Mouse (Mus musculus) MEL (cell line): ENCODE data around the gene Tubgcp6. TPM values are rescaled to one million over a fixed set of nuclear protein-coding genes. Genes with fewer than 3 reads are reported as not detected.

Source experiments
- DNase-seq: peaks from one replicate; pipeline ENCODE4 v3.0.0; 2011; ENCODE audit warnings: low read depth, low spot score
- H3K27ac ChIP-seq: 2 replicates; pipeline ENCODE4 v1.5.1; 2012; ENCODE audit warnings: low read depth, mild to moderate bottlenecking, control low read depth, low read length, moderate library complexity; ENCODE audit not compliant: control insufficient read depth
- H3K27me3 ChIP-seq, 2 experiments: fragments of 150-350 bp in 1 of 2; sonication (generic) in 1 of 2; 2 replicates each; pipeline ENCODE4 v1.6.1; 2012; ENCODE audit warnings: low read length in 2 of 2, mild to moderate bottlenecking in 2 of 2, improper control_type of control experiment in 1 of 2, moderate library complexity in 1 of 2; ENCODE audit not compliant: insufficient read depth in 2 of 2, control insufficient read depth in 1 of 2
- H3K36me3 ChIP-seq, 2 experiments: 2 replicates each; pipeline ENCODE4 v1.6.1; 2012 to 2014; ENCODE audit warnings: low read length in 2 of 2, improper control_type of control experiment in 1 of 2, inconsistent platforms in 1 of 2, mild to moderate bottlenecking in 1 of 2; ENCODE audit not compliant: insufficient read depth in 2 of 2, control insufficient read depth in 1 of 2
- H3K4me1 ChIP-seq, 2 experiments: fragments of 150-350 bp in 1 of 2; sonication (generic) in 1 of 2; 2 replicates each; pipeline ENCODE4 v1.6.1; 2012; ENCODE audit warnings: low read length in 2 of 2, improper control_type of control experiment in 1 of 2, mild to moderate bottlenecking in 1 of 2; ENCODE audit not compliant: insufficient read depth in 2 of 2, control insufficient read depth in 1 of 2
- H3K4me3 ChIP-seq, 2 experiments: fragments of 150-350 bp in 1 of 2; sonication (generic) in 1 of 2; 2 replicates each; pipeline ENCODE4 v1.5.1; 2012; ENCODE audit warnings: low read depth in 2 of 2, low read length in 2 of 2, mild to moderate bottlenecking in 2 of 2, moderate library complexity in 2 of 2, control low read depth in 1 of 2, improper control_type of control experiment in 1 of 2; ENCODE audit not compliant: control insufficient read depth in 1 of 2, insufficient read depth in 1 of 2
- H3K79me2 ChIP-seq: 2 replicates; pipeline ENCODE4 v1.6.1; 2012; ENCODE audit warnings: mild to moderate bottlenecking, low read length, moderate library complexity; ENCODE audit not compliant: control insufficient read depth, poor library complexity, insufficient read depth
- H3K9ac ChIP-seq: 2 replicates; pipeline ENCODE4 v1.6.1; 2012; ENCODE audit warnings: low read depth, mild to moderate bottlenecking, control low read depth, low read length, moderate library complexity; ENCODE audit not compliant: control insufficient read depth, poor library complexity, severe bottlenecking
- H3K9me3 ChIP-seq: fragments of 150-350 bp; sonication (generic); replicated peaks from 2 replicates; pipeline ENCODE4 v1.6.1; 2012; ENCODE audit warnings: mild to moderate bottlenecking, low read length, improper control_type of control experiment, moderate library complexity; ENCODE audit not compliant: insufficient read depth
- CHD2 ChIP-seq: IDR thresholded peaks from 2 replicates; pipeline ENCODE4 v1.6.1; 2011; ENCODE audit warnings: low read length, improper control_type of control experiment
- E2F4 ChIP-seq: IDR thresholded peaks from 2 replicates; pipeline ENCODE4 v1.6.1; 2011; ENCODE audit warnings: low read depth, low read length, improper control_type of control experiment, borderline replicate concordance
- ELF1 ChIP-seq: IDR thresholded peaks from 2 replicates; pipeline ENCODE4 v1.6.1; 2014; ENCODE audit warnings: low read depth, mild to moderate bottlenecking, inconsistent platforms, low read length, improper control_type of control experiment, moderate library complexity
- ETS1 ChIP-seq: IDR thresholded peaks from 2 replicates; pipeline ENCODE4 v1.6.1; 2012; ENCODE audit warnings: low read depth, mild to moderate bottlenecking, inconsistent platforms, low read length, improper control_type of control experiment, moderate library complexity
- GABPA ChIP-seq: IDR thresholded peaks from 2 replicates; pipeline ENCODE4 v1.6.1; 2012; ENCODE audit warnings: low read depth, mild to moderate bottlenecking, inconsistent platforms, low read length, improper control_type of control experiment, moderate library complexity
- GATA1 ChIP-seq: IDR thresholded peaks from 2 replicates; pipeline ENCODE4 v1.6.1; 2011; ENCODE audit warnings: low read depth, low read length, improper control_type of control experiment
- HCFC1 ChIP-seq: IDR thresholded peaks from 2 replicates; pipeline ENCODE4 v1.6.1; 2012; ENCODE audit warnings: low read depth, mild to moderate bottlenecking, inconsistent platforms, low read length, improper control_type of control experiment, moderate library complexity
- JUND ChIP-seq: IDR thresholded peaks from 2 replicates; pipeline ENCODE4 v1.6.1; 2011; ENCODE audit warnings: low read depth, mild to moderate bottlenecking, improper control_type of control experiment, low read length
- MAFK ChIP-seq: IDR thresholded peaks from 2 replicates; pipeline ENCODE4 v1.6.1; 2011; ENCODE audit warnings: low read depth, mild to moderate bottlenecking, low read length, improper control_type of control experiment, borderline replicate concordance
- MAZ ChIP-seq: IDR thresholded peaks from 2 replicates; pipeline ENCODE4 v1.6.1; 2012; ENCODE audit warnings: low read depth, mild to moderate bottlenecking, inconsistent platforms, low read length, improper control_type of control experiment
- MEF2A ChIP-seq: IDR thresholded peaks from 2 replicates; pipeline ENCODE4 v1.6.1; 2014; ENCODE audit warnings: low read depth, mild to moderate bottlenecking, inconsistent platforms, low read length, improper control_type of control experiment; ENCODE audit not compliant: poor library complexity, insufficient replicate concordance, severe bottlenecking; ENCODE audit errors: extremely low read depth
- POLR2A ChIP-seq, 2 experiments: IDR thresholded peaks; 2 replicates each; pipeline ENCODE4 v1.6.1; 2011 to 2012; ENCODE audit warnings: low read length in 2 of 2, mild to moderate bottlenecking in 2 of 2, control low read depth in 1 of 2, improper control_type of control experiment in 1 of 2, low read depth in 1 of 2, moderate library complexity in 1 of 2; ENCODE audit not compliant: control insufficient read depth in 1 of 2, insufficient read depth in 1 of 2, poor library complexity in 1 of 2
- POLR2AphosphoS2 ChIP-seq: IDR thresholded peaks from 2 replicates; pipeline ENCODE4 v1.6.1; 2011; ENCODE audit warnings: low read length, improper control_type of control experiment
- RAD21 ChIP-seq: IDR thresholded peaks from 2 replicates; pipeline ENCODE4 v1.6.1; 2011; ENCODE audit warnings: mild to moderate bottlenecking, low read depth, low read length, improper control_type of control experiment
- TBP ChIP-seq: IDR thresholded peaks from 2 replicates; pipeline ENCODE4 v1.8.0; 2011; ENCODE audit warnings: low read depth, low read length, improper control_type of control experiment
- TCF12 ChIP-seq: IDR thresholded peaks from 2 replicates; pipeline ENCODE4 v1.6.1; 2014; ENCODE audit warnings: low read depth, mild to moderate bottlenecking, inconsistent platforms, low read length, improper control_type of control experiment, moderate library complexity
- USF2 ChIP-seq, 2 experiments: IDR thresholded peaks; 2 replicates each; pipeline ENCODE4 v1.6.1; 2011 to 2012; ENCODE audit warnings: improper control_type of control experiment in 2 of 2, low read length in 2 of 2, borderline replicate concordance in 1 of 2, inconsistent platforms in 1 of 2, low read depth in 1 of 2, mild to moderate bottlenecking in 1 of 2; ENCODE audit not compliant: insufficient read depth in 1 of 2
- ZKSCAN1 ChIP-seq: IDR thresholded peaks from 2 replicates; pipeline ENCODE4 v1.6.1; 2012; ENCODE audit warnings: low read depth, mild to moderate bottlenecking, inconsistent platforms, low read length, improper control_type of control experiment, moderate library complexity
- ZMIZ1 ChIP-seq: IDR thresholded peaks from 2 replicates; pipeline ENCODE4 v1.6.1; 2012; ENCODE audit warnings: low read depth, mild to moderate bottlenecking, inconsistent platforms, low read length, improper control_type of control experiment, moderate library complexity
- polyA plus RNA-seq, 2 experiments: library from polyadenylated mRNA; stranded (reverse) in 1 of 2; unstranded in 1 of 2; fragments of >175 nt in 1 of 2; fragments of >200 nt in 1 of 2; gene quantifications; 2 replicates each; pipeline versions ENCODE4 v1.2.1 to v1.2.4; 2012; ENCODE audit warnings: low replicate concordance in 2 of 2, low read depth in 1 of 2; ENCODE audit not compliant: insufficient read length in 2 of 2, insufficient read depth in 1 of 2, missing spikeins in 1 of 2
- total RNA-seq: library from RNA; depleted of rRNA; stranded (reverse); fragments of 300-350 nt; gene quantifications from 2 replicates; pipeline ENCODE4 v1.2.3, GENCODE M21; 2012

Gene Tubgcp6
- total and polyA plus RNA-seq, 3 experiments: 17.5 to 25.3 TPM; not detected in 1

DNA sequence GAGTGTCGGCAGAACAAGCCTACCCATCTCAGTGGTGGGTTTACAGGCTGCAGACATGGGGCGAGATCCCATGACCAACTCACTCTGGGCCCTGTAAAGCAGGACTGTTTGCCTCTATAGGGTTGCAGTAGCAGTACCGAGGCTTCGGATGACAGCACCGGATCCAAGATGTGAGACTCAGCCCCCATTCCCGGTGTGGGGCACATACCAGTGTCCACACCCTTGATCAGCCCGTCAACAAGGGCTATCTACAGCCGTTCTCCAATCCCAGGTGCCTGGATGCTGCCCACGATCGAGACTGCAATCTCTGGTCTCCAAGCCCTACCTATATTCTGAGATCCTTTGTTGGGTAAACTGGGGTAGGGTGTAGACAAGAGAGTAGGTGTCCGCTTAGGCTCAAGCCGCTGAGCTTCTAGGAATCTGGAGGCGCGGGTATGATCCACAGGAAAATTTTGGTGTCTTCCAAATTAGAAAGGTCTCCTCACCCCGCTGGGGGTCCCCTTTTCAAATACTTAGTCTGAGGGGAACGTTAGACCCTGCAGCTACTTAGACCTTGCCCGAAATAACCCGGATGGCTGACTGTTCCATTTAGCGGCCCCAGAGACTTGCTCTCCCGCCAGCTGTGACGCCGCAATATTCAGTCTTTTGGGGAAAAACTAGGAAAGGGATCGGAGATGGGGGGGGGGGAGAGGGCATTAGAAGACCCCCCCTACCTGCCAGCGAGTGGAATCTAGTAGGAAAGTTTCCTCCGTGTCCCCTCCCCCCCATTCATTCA is 25.8 kb upstream of the Tubgcp6 start:
- no peak for DNase-seq
- Histone ChIP-seq H3K79me2 (no peaks in the 10 kb centered on the region), H3K9me3 (no peaks in the 10 kb centered on the region), H3K9ac (no peak overlapping the region), H3K27ac (no peak overlapping the region)
- TF ChIP-seq POLR2A (IDR thresholded peaks at IDR 0.05; ENCODE audit: control insufficient read depth in 1 of 2, insufficient read depth in 1 of 2, low read depth in 1 of 2, low read length in 2 of 2, poor library complexity in 1 of 2) (no peak), HCFC1 (no peak), JUND (no peak)
- TF ChIP-seq, all 39 proteins: peak for 0
- H3K4me1 ChIP-seq: no peaks in the 10 kb centered on the region
- H3K36me3 ChIP-seq: no peaks in the 10 kb centered on the region
- H3K27me3 ChIP-seq: 0 out of 4 replicates have a peak, but pooled peaks cover 0 to 1% of the 10 kb centered on the region in 2 experiments
- no peak overlapping the region; a peak in 1 of 4 replicates for H3K4me3 ChIP-seq

DNA sequence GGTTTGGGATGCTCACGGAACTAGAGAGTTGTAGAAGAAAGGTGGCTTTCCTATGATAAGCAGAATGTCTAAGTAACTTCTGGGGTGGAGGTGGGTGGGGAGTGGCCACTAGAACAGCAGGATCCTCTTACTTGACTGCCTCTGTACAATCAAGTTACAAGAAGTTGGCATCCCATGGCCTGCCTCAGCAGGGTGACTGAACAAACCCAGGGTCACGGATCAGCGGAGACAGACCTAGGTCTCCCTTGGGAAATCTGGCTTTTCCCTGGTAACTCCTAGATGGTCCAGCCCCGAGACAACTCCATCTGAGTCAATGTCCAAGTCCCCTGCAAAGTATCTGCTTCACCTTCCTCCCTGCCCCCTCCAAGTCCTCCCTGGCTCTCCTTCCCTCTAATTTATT is 25.0 kb upstream of the Tubgcp6 start:
- DNase-seq: no peak
- TF ChIP-seq TBP: no peak
- TF ChIP-seq ZMIZ1: no peak
- TF ChIP-seq TCF12: no peak
- TF ChIP-seq ZKSCAN1: no peak
- TF ChIP-seq MEF2A: no peak
- no peak for TF ChIP-seq ELF1
- no peak for TF ChIP-seq RAD21
- TF ChIP-seq USF2 (IDR thresholded peaks at IDR 0.05; ENCODE audit: borderline replicate concordance in 1 of 2, insufficient read depth in 1 of 2, low read depth in 1 of 2, low read length in 2 of 2): no peak
- TF ChIP-seq CHD2: no peak
- no peak for TF ChIP-seq POLR2AphosphoS2
- TF ChIP-seq MAFK: no peak
- TF ChIP-seq ETS1: no peak
- no peak for TF ChIP-seq GABPA
- TF ChIP-seq GATA1: no peak
- TF ChIP-seq MAZ: no peak
- no peak for TF ChIP-seq E2F4
- H3K4me3 ChIP-seq: no peak overlapping the region
- H3K79me2 ChIP-seq: no peaks in the 10 kb centered on the region
- H3K27ac ChIP-seq: no peak overlapping the region
- 0 out of 4 replicates have a peak, but pooled peaks cover 0 to 1% of the 10 kb centered on the region in 2 experiments for H3K27me3 ChIP-seq
- H3K9ac ChIP-seq: no peak overlapping the region
- no peaks in the 10 kb centered on the region for H3K4me1 ChIP-seq
- H3K36me3 ChIP-seq: no peaks in the 10 kb centered on the region
- H3K9me3 ChIP-seq: no peaks in the 10 kb centered on the region
